Mouse (Mus musculus) left cerebral cortex, adult 18-20 months (tissue): Measurements from ENCODE around the gene Il34. TPM values are rescaled to one million over a fixed set of nuclear protein-coding genes. Genes with fewer than 3 reads are reported as not detected.

ENCODE experiments used
- DNase-seq, 2 experiments: peaks; one replicate each; pipeline ENCODE4 v3.0.0; 2021 to 2022; ENCODE audit warnings: low spot score in 2 of 2, mixed read lengths in 1 of 2
- total RNA-seq, 2 experiments: library from RNA; stranded (reverse); gene quantifications; 2 replicates each; pipeline ENCODE4 v1.2.3; 2021

Gene Il34
- total RNA-seq, 2 experiments from 2014 or later = 102 to 106 TPM

- DNase-seq = no peak
Measured at GRCm38 (mm10) chr8:110785366-110785765, 20.4 kb downstream of the Il34 start.

GRCm38 (mm10) chr8:110779924-110780718 is 25.6 kb downstream of the Il34 start:
- no peak for DNase-seq

GRCm38 (mm10) chr8:110776335-110776734 is 29.4 kb downstream of the Il34 start:
- no peak for DNase-seq

- no peak for DNase-seq
Measured at GRCm38 (mm10) chr8:110775721-110776120, 30.0 kb downstream of the Il34 start.

- no peak for DNase-seq
Measured at GRCm38 (mm10) chr8:110775316-110775715, 30.4 kb downstream of the Il34 start.

GRCm38 (mm10) chr8:110774725-110775124 is 31.0 kb downstream of the Il34 start:
- no peak for DNase-seq

- no peak for DNase-seq
Measured at GRCm38 (mm10) chr8:110774047-110774446, 31.7 kb downstream of the Il34 start.

GRCm38 (mm10) chr8:110772452-110772851 is 33.3 kb downstream of the Il34 start:
- DNase-seq = peak in 1 of 2 experiments; percentile 39

- no peak for DNase-seq
Measured at GRCm38 (mm10) chr8:110767261-110767660, 38.5 kb downstream of the Il34 start.

- no peak for DNase-seq
Measured at GRCm38 (mm10) chr8:110764671-110765070, 41.1 kb downstream of the Il34 start.

GRCm38 (mm10) chr8:110761988-110762387 is 43.7 kb downstream of the Il34 start:
- DNase-seq = no peak

- DNase-seq = no peak
Measured at GRCm38 (mm10) chr8:110761185-110761584, 44.5 kb downstream of the Il34 start.

GRCm38 (mm10) chr8:110760280-110760940 is 45.3 kb downstream of the Il34 start:
- DNase-seq = no peak

GRCm38 (mm10) chr8:110756196-110756595 is 49.5 kb downstream of the Il34 start:
- DNase-seq = no peak

GRCm38 (mm10) chr8:110755511-110756170 is 50.1 kb downstream of the Il34 start:
- peak; percentile 59 to 74 for DNase-seq

- DNase-seq = peak in 1 of 2 experiments; percentile 64
Measured at GRCm38 (mm10) chr8:110754713-110755112, 51.0 kb downstream of the Il34 start.

GRCm38 (mm10) chr8:110751490-110751889 is 54.2 kb downstream of the Il34 start:
- no peak for DNase-seq

GRCm38 (mm10) chr8:110750269-110750668 is 55.5 kb downstream of the Il34 start:
- no peak for DNase-seq

GRCm38 (mm10) chr8:110749500-110750170 is 56.1 kb downstream of the Il34 start:
- DNase-seq = no peak

- DNase-seq = no peak
Measured at GRCm38 (mm10) chr8:110746661-110747060, 59.1 kb downstream of the Il34 start.

- DNase-seq = no peak
Measured at GRCm38 (mm10) chr8:110745162-110745561, 60.6 kb downstream of the Il34 start.
